Mouse (Mus musculus): ENCODE results near the gene Dnah7b.
"Not testable (repeated sequence)": the region's sequence is repeated elsewhere in the genome, so short reads cannot be mapped to it uniquely, and the experiment has no call there.

Gene Dnah7b
- long read RNA-seq, experiment 1, partial matches to known transcripts: 0 of 3 reads
- long read RNA-seq, experiment 1, other reads (novel, unspliced or antisense): 3 of 3 reads
- long read RNA-seq, experiment 2: 0 reads

- intact Hi-C loops (cut with DNase I): loop anchor here (2.0 kb wide), 1 partner anchor 349 kb away; no protein-coding TSS in a partner anchor
These were observed at the start of gene Dnah7b for GRCm38 (mm10) chr1:46066015-46066414. Gene Dnah7b, plus strand, starts transcription at chr1:46066315.

GRCm38 (mm10) chr1:46018382-46018977, 47.6 kb upstream of the Dnah7b start:
- intact Hi-C loops (cut with DNase I): no loop called here

GRCm38 (mm10) chr1:46022262-46022661, 43.9 kb upstream of the Dnah7b start:
- intact Hi-C loops (cut with DNase I): loop anchor here (2.0 kb wide), 1 partner anchor 203 kb away; no protein-coding TSS in a partner anchor

GRCm38 (mm10) chr1:46031993-46032555, 34.0 kb upstream of the Dnah7b start:
- intact Hi-C loops (cut with DNase I): no loop called here

- intact Hi-C loops (cut with DNase I): no loop called here
These were observed 17.9 kb upstream of the Dnah7b start for GRCm38 (mm10) chr1:46048188-46048587.

- intact Hi-C loops (cut with DNase I): loop anchor here (2.0 kb wide), 1 partner anchor 348 kb away; no protein-coding TSS in a partner anchor
These were observed 553 bp downstream of the Dnah7b start for GRCm38 (mm10) chr1:46066484-46067251.

- intact Hi-C loops (cut with DNase I): not testable (repeated sequence)
These were observed 2.7 kb downstream of the Dnah7b start for GRCm38 (mm10) chr1:46068787-46069186.

- intact Hi-C loops (cut with DNase I): no loop called here
These were observed 11.8 kb downstream of the Dnah7b start for GRCm38 (mm10) chr1:46077891-46078290.

- intact Hi-C loops (cut with DNase I): no loop called here
These were observed 34.4 kb downstream of the Dnah7b start for GRCm38 (mm10) chr1:46100484-46100883.

- intact Hi-C loops (cut with DNase I): not testable (repeated sequence)
These were observed 46.5 kb downstream of the Dnah7b start for GRCm38 (mm10) chr1:46112606-46113005.

GRCm38 (mm10) chr1:46117179-46117578, 51.1 kb downstream of the Dnah7b start:
- intact Hi-C loops (cut with DNase I): not testable (repeated sequence)

GRCm38 (mm10) chr1:46128058-46128457, 61.9 kb downstream of the Dnah7b start:
- intact Hi-C loops (cut with DNase I): no loop called here

GRCm38 (mm10) chr1:46196835-46197234, 130.7 kb downstream of the Dnah7b start:
- intact Hi-C loops (cut with DNase I): not testable (repeated sequence)

- intact Hi-C loops (cut with DNase I): not testable (repeated sequence)
These were observed 135.1 kb downstream of the Dnah7b start for GRCm38 (mm10) chr1:46201169-46201568.

- intact Hi-C loops (cut with DNase I): loop anchor here (5.0 kb wide), 1 partner anchor 427 kb away; no protein-coding TSS in a partner anchor
These were observed 144.0 kb downstream of the Dnah7b start for GRCm38 (mm10) chr1:46210014-46210588.

GRCm38 (mm10) chr1:46222704-46223103, 156.6 kb downstream of the Dnah7b start:
- intact Hi-C loops (cut with DNase I): not testable (repeated sequence)

- intact Hi-C loops (cut with DNase I): not testable (repeated sequence)
These were observed 160.0 kb downstream of the Dnah7b start for GRCm38 (mm10) chr1:46226136-46226535.

GRCm38 (mm10) chr1:46268841-46269240, 202.7 kb downstream of the Dnah7b start:
- intact Hi-C loops (cut with DNase I): not testable (repeated sequence)

- intact Hi-C loops (cut with DNase I): no loop called here
These were observed 205.8 kb downstream of the Dnah7b start for GRCm38 (mm10) chr1:46271927-46272326.

- intact Hi-C loops (cut with DNase I): not testable (repeated sequence)
These were observed 212.2 kb downstream of the Dnah7b start for GRCm38 (mm10) chr1:46278057-46278910.
